Mouse (Mus musculus) thymus, postnatal 14 days (tissue): ENCODE measurements at regions not wholly inside any gene's neighbourhood (a gene's known extent, or its start where the extent isn't known, plus 50 kb on each side); places are given as distances from the start of the nearest gene placed in this dataset.
"Not testable (repeated sequence)": the region's sequence is repeated elsewhere in the genome, so short reads cannot be mapped to it uniquely, and the experiment has no call there.

Experiments
- DNase-seq: peaks from one replicate; pipeline ENCODE4 v3.0.0; 2021

DNA sequence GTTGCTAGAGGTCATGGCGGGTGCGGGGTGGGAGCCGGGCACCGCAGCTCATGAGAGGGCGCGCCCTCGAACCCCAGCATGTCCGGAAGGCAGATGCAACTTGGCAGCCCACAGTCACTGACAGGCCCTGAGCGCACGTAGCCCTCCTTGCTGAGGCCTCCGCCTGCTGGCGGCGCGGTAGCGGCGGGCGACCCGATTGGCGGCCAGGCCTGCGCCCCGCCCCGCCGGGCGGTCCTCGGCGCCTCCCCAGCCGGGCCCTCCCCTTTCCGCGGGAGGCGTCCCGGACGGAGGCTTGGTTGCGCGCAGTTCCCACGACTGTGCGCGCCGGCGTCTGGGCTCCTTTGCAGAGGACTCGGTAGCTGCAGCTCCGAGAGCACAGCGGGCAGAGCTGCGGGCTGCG is 301.9 kb downstream of the Hpcal1 start:
- DNase-seq = peak; percentile 3

- not testable (repeated sequence) for DNase-seq
These were observed 302.7 kb downstream of the Hpcal1 start for GRCm38 (mm10) chr12:17993368-17993767.
